Mouse (Mus musculus) C2C12 (cell line): ENCODE measurements around the gene Narfl. TPM values are rescaled to one million over a fixed set of nuclear protein-coding genes. Genes with fewer than 3 reads are reported as not detected.

Source experiments
- H3K27me3 ChIP-seq: one replicate; pipeline ENCODE4 v1.6.1; 2011; ENCODE audit not compliant: control insufficient read depth, insufficient read depth, insufficient read length
- H3K36me3 ChIP-seq: one replicate; pipeline ENCODE4 v1.6.1; 2011; ENCODE audit not compliant: control insufficient read depth, insufficient read depth
- H3K4me3 ChIP-seq: one replicate; pipeline ENCODE4 v1.5.1; 2011; ENCODE audit warnings: mild to moderate bottlenecking, control low read depth; ENCODE audit not compliant: poor library complexity, insufficient read depth, severe bottlenecking
- H3K79me2 ChIP-seq: one replicate; pipeline ENCODE4 v1.6.1; 2011; ENCODE audit not compliant: control insufficient read depth, insufficient read depth
- H3K79me3 ChIP-seq: one replicate; pipeline ENCODE4 v1.6.1; 2011; ENCODE audit warnings: low read depth, control low read depth
- H3ac ChIP-seq: one replicate; pipeline ENCODE3; 2011; ENCODE audit warnings: low read depth; ENCODE audit not compliant: control insufficient read depth, insufficient read length
- CEBPB ChIP-seq: IDR thresholded peaks from one replicate; pipeline ENCODE4 v1.6.1; 2011; ENCODE audit warnings: low read depth, mild to moderate bottlenecking, control low read depth, moderate library complexity
- CTCF ChIP-seq: IDR thresholded peaks from one replicate; pipeline ENCODE4 v1.5.1; 2011; ENCODE audit not compliant: control insufficient read depth, insufficient read depth, insufficient read length
- FOSL1 ChIP-seq: IDR thresholded peaks from one replicate; pipeline ENCODE4 v1.8.0; 2011; ENCODE audit warnings: mild to moderate bottlenecking, low read length; ENCODE audit not compliant: poor library complexity, insufficient read depth, severe bottlenecking
- MAX ChIP-seq: IDR thresholded peaks from one replicate; pipeline ENCODE4 v1.6.1; 2011; ENCODE audit warnings: mild to moderate bottlenecking, control low read depth
- MYOD1 ChIP-seq: IDR thresholded peaks from one replicate; pipeline ENCODE4 v1.6.1; 2011; ENCODE audit warnings: low read depth; ENCODE audit not compliant: control insufficient read depth, insufficient read length
- MYOG ChIP-seq: IDR thresholded peaks from one replicate; pipeline ENCODE4 v1.6.1; 2011; ENCODE audit not compliant: control insufficient read depth, insufficient read length; ENCODE audit errors: extremely low read depth
- USF1 ChIP-seq: IDR thresholded peaks from one replicate; pipeline ENCODE4 v1.6.1; 2011; ENCODE audit warnings: low read depth, mild to moderate bottlenecking, control low read depth, moderate library complexity
- polyA plus RNA-seq: library from polyadenylated mRNA; unstranded; fragments of >200 nt; fragmentation: generic; extraction: Trizol; gene quantifications from one replicate; pipeline ENCODE4 v1.2.1, GENCODE M21; 2012; ENCODE audit warnings: missing spikeins

Gene Narfl
- polyA plus RNA-seq, 1 experiment = 19.3 TPM

DNA sequence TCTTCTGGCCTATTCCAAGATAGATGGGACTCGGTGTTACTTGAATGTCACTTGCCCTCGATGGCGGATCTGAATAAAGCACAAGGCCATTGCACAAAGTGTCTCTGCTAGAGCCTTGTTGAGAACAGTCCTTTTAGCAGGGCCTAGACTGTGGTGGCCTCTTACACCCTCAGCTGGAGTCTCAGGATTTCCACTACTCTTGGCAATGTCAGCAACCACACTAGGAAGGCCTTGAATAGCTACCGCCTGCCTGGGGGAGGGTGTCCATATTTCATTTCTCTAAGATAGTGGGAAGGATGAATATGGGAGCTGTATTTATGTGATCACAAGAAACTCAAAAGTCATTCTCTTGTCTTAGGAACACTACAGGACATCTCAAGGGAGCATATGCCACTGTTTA is 25.3 kb upstream of the Narfl start:
- no peak for TF ChIP-seq MYOG
- no peak for TF ChIP-seq FOSL1
- TF ChIP-seq CEBPB = no peak
- TF ChIP-seq CTCF = no peak
- no peak for TF ChIP-seq MAX
- no peak for TF ChIP-seq MYOD1
- no peaks in the 10 kb centered on the region for H3K36me3 ChIP-seq
- H3K27me3 ChIP-seq = no peaks in the 10 kb centered on the region
- no peak overlapping the region for H3ac ChIP-seq
- peaks cover 12% of the 10 kb centered on the region for H3K79me2 ChIP-seq
- H3K79me3 ChIP-seq = peaks cover 2% of the 10 kb centered on the region
- no peak overlapping the region for H3K4me3 ChIP-seq

DNA sequence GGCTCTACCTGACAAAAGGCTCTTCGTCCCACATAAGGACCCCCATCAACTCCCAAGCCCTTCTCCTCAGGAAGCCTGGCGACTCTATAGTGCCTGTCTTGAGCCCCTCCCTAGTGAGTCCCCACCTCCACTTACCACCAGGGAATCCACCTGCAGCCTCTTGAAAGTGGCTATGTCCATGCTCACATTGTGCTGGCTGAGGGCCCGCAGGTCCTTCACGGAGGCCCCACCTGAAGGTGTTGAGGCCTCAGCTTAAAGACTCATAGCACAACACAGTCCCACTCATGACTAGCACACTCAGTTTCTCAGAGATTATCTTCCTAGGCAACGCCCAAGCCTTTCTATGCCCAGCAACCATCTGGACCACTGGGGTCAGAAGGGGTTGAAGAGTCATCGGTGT is 24.3 kb upstream of the Narfl start:
- H3ac ChIP-seq = no peak overlapping the region
- H3K36me3 ChIP-seq = no peaks in the 10 kb centered on the region
- peaks cover 19% of the 10 kb centered on the region for H3K79me2 ChIP-seq
- H3K79me3 ChIP-seq = peaks cover 2% of the 10 kb centered on the region
- H3K27me3 ChIP-seq = no peaks in the 10 kb centered on the region
- no peak overlapping the region for H3K4me3 ChIP-seq
- TF ChIP-seq CTCF (no peak), MYOG (no peak), MYOD1 (no peak), CEBPB (no peak), FOSL1 (no peak), MAX (no peak), USF1 (no peak)

DNA sequence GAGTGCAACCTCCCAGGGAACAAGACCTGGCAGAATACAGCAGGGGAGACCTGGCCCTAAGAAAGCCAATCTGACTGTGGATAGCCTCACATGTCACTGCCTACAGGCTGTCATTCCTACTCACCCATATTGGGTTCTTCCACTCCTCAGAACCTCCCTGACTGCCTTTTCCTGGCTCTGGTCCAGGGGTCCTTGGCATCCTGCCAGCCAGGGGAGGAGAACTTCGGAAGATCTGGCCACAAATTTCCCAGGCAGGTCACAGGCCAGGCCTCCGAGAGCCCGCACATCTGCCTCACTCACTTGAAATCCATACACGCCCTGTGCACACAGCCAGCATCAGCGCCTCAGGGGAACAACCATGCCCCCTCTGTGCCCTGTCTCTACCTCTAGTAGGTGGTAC is 22.1 kb upstream of the Narfl start:
- Histone ChIP-seq H3K79me2 (peaks cover 19% of the 10 kb centered on the region), H3K27me3 (no peaks in the 10 kb centered on the region), H3K4me3 (no peak overlapping the region), H3K79me3 (peaks cover 2% of the 10 kb centered on the region), H3ac (no peak overlapping the region), H3K36me3 (no peaks in the 10 kb centered on the region)
- TF ChIP-seq MYOD1 = no peak
- no peak for TF ChIP-seq MYOG
- TF ChIP-seq CEBPB = no peak
- TF ChIP-seq CTCF = no peak
- no peak for TF ChIP-seq USF1
- no peak for TF ChIP-seq MAX
- no peak for TF ChIP-seq FOSL1

DNA sequence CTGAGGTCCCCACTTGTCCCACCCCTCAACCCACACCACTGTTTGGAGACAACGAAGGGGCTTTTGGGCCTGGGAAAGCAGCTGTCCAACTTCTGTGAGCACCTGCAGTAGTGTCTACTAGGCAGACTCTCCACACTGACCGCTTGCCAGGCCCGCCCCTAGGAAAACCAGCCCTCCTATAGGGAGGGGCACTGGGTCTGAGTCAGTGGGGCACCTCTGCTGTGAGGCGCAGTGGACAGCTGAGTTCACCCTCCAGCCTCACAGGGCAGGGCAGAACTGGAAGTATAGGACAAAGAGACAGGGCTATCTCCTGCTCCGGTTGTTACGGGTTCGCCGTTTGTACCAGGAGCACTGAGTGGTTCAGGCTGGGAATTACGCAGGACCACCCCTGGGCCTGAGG is 19.3 kb upstream of the Narfl start, which contains the start of gene Msln:
Gene Msln (minus strand): TSS at position 138 of the 400 bp plus-strand sequence.
- peaks cover 2% of the 10 kb centered on the region for H3K79me3 ChIP-seq
- peak within 1 kb of the TSS; percentile 45 for H3ac ChIP-seq
- TF ChIP-seq USF1 (no peak), MYOD1 (no peak), CEBPB (no peak), FOSL1 (no peak), MAX (no peak), CTCF (no peak), MYOG (no peak)
- H3K79me2 ChIP-seq = peaks cover 19% of the 10 kb centered on the region
- H3K36me3 ChIP-seq = no peaks in the 10 kb centered on the region
- H3K4me3 ChIP-seq = peak within 1 kb of the TSS; percentile 16
- H3K27me3 ChIP-seq = no peaks in the 10 kb centered on the region

DNA sequence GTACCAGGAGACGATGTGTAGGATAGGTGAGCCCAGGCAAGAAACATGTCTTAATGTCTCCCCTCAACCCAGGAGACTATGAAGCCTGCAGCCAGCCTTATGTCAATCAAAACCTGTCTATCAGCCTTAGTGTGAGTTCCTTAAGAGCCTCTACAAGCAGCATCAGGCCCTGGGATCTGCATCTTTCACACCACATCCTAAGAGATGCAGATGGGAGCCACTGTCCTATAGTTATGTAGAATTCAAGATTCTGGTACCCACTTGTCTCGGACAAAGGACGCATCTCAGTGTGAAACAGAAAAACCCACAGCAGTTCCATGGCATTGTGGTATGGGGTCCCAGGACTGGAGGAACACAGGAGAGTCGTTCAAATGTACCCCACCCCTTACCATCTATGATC is 18.5 kb upstream of the Narfl start:
- Histone ChIP-seq H3K36me3 (no peaks in the 10 kb centered on the region), H3K27me3 (no peaks in the 10 kb centered on the region), H3K4me3 (no peak overlapping the region), H3K79me2 (peaks cover 19% of the 10 kb centered on the region), H3ac (no peak overlapping the region), H3K79me3 (peaks cover 2% of the 10 kb centered on the region)
- no peak for TF ChIP-seq USF1
- no peak for TF ChIP-seq MYOG
- TF ChIP-seq FOSL1 = no peak
- no peak for TF ChIP-seq MYOD1
- TF ChIP-seq CTCF = no peak
- no peak for TF ChIP-seq CEBPB
- TF ChIP-seq MAX = no peak
